Mouse (Mus musculus) spleen, postnatal 14 days (tissue): ENCODE results near the gene Smarca5.

Source experiments
- DNase-seq, 2 experiments: peaks; one replicate each; pipeline ENCODE4 v3.0.0; 2021 to 2022; ENCODE audit warnings: low spot score in 2 of 2

The Smarca5 gene

GRCm38 (mm10) chr8:80739155-80739924 lies at the start of gene Smarca5:
TSS of gene Smarca5 (minus strand) at chr8:80739497.
- peak; percentile 91 for DNase-seq

GRCm38 (mm10) chr8:80784559-80784958 lies 45.3 kb upstream of the Smarca5 start:
- no peak for DNase-seq

GRCm38 (mm10) chr8:80783271-80783670 lies 44.0 kb upstream of the Smarca5 start:
- DNase-seq, result no peak

- DNase-seq, result no peak
Observed at GRCm38 (mm10) chr8:80781338-80781737, 42.0 kb upstream of the Smarca5 start.

DNA sequence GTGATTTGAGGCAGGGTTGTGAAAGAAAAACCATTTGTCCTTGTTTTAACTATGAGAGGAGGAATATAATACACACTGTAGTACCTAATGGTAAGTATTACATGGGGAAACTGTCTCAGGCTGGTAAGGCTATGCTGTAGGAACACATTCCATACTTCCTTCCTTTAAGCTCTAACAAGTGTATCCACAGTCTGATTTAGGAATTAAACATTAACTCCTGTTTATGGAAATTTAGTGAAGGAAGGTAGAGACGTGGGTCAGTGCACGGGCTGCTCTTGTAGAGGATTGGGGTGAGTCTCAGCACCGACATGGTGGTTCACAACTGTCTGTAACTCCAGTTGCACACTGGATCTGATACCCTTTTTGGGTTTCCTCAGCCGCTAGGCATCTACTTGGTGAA lies 41.0 kb upstream of the Smarca5 start:
- DNase-seq, result no peak

DNA sequence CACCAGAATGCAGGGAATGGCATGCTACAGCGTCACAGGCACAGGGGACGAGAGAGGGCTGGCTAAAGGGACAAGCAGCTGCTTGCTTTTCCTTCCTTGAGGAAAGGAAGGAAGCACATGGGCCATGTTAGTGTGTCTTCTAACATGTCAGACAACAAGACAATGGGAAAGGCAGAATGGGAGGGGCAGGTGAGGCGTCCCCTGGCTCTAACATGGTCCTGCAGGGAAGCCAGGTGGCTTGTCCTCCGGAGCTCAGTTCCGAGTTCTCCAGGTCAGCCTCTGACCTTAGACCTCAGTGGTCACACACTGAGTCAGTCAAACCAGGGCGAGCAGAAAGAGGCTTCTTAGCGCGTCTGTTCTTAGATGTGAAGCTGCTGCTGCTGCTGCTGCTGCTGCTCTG lies 37.1 kb upstream of the Smarca5 start:
- DNase-seq, result no peak

DNA sequence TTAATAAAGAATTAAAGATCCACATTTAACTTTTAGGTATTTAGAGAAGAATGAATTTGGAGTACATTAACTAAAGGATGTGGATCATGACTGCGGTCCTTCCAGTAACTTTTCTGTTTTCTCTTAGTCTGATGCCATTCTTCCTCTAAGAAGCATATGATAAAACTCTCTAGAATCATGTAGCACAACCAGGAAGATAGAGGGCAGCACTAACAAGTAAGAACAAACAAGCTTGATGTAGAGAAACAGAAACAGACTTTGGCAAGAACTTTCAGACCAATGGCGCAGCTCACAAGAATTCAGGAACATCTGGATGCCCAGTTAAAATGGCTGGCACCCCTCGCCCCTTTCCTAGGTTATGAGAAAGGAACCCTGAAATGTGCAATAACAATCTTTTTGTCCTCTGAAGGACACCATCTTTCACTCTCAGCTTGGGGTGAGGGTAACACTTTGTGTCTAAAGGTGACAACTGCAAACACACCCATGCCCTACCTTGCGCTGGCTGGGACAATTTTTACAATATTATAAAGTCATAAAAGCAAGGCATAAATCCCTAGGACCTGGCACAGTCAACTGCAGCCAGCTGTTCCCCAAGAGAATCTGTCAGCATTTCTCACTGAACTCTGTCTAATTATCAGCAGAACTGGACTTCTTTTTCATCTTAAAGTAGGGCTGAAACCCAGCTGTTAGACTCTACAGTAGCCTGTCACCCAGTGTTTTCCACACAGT lies 33.6 kb upstream of the Smarca5 start:
- no peak for DNase-seq

DNA sequence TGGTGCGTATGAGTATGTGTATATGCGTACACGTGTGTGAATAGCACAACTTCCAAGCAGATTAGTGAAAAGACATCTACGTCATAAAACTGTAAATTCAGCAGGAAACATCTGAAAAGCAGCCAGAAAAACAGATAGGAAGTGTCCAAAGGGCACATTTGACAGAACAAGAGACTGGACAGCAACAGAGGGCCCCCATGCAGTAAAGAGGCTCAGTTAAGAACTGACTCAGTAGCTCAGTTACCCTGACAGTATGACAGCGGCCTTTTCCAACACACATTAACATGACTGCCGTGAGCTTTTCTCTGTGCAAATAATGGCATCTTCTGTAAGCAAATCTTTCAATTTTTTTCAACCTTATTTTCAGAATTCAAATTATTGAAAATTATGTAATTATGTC lies 29.2 kb upstream of the Smarca5 start:
- no peak for DNase-seq

GRCm38 (mm10) chr8:80753017-80753715 lies 13.9 kb upstream of the Smarca5 start:
- peak; percentile 35 to 66 for DNase-seq

- no peak for DNase-seq
Observed at GRCm38 (mm10) chr8:80752429-80752828, 13.1 kb upstream of the Smarca5 start.

DNA sequence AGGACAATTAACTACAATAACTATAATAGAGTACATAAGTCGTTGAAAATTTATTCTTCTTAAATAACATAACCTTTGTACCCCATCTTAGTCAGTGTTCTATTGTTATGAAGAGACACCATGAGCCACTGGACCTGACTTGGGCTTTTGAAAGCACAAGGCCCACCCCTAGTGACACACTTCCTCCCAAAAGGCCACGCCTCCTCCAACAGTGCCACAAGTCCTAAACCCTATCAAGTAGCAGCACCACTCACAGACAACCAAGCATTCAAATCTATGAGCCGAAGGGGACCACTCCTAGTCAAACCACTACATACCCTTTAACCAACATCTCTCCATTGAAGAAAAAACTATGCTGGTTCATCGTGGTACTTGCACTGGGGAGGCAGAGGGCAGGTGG lies 9.8 kb upstream of the Smarca5 start:
- DNase-seq, result no peak

DNA sequence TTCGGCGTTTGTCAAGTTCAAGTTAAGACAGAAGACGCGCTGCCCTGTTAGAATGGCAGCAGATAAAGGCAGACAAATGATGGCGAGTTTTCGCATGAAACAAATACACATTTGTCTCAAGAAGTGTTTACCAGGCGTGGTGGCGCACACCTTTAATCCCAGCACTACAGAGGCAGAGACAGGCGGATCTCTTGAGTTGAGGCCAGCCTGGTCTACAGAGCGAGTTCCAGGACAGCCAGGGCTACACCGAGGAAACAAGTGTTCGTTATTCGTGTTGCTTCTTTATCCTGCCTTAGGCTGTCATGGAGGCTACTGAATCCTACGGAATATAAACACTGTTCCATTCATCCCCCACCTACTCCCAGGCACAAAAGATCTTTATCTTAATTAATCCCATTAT lies 635 bp upstream of the Smarca5 start:
- no peak for DNase-seq

DNA sequence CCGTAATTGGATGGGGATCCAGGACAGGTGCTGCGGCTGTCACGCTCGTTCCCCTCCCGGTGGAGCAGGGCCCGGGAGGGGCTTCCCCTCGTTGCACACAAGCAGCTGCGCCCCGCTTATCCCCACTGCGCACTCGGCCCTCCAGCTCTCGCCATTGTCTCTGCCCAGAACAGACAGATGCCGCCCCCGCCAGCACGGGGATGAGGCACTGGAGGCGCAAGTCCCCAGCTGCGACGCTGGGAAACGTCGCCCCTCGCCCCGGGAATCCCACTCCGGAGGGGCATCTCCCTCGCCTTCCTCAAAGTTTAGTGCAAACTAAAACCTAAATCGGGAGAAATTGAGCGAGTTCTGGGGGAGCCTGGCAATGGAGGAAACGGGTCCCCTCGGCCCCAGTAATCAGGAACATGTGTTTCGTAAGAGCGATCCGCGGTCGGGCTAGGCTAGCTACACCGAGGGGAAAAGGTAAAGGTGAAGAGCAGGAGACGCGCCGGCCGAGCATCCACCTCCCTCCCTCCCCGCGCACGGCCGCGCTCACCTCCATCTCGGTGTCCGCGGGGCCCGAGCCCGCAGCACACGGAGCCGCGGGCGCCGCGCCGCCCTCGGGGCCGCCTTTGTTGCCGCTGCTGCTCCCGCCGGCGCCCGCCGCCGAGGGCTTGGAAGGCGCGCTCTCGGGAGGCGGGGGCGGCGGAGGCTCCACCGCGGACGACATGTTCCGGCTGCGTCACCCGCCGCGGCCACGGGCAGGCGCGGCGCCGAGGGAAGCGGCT lies 726 bp downstream of the Smarca5 start:
- DNase-seq, result peak; percentile 33 to 41

DNA sequence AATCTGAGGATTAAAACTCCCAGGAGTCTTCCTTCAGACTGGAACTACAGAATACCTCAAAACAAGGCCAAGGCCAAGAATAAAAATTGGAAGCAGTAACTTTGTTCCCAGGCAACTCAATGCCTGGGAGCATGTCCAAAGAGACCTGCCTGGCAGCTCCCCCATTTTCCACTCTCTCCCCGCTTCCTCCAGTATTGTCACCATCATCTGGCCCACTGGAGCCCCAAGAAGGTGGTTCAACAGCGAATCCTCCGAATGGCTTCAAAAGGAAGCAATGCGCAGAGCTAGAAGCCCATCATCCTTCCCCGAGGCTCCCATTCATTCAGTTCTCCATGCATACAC lies 1.3 kb downstream of the Smarca5 start:
- DNase-seq, result no peak

DNA sequence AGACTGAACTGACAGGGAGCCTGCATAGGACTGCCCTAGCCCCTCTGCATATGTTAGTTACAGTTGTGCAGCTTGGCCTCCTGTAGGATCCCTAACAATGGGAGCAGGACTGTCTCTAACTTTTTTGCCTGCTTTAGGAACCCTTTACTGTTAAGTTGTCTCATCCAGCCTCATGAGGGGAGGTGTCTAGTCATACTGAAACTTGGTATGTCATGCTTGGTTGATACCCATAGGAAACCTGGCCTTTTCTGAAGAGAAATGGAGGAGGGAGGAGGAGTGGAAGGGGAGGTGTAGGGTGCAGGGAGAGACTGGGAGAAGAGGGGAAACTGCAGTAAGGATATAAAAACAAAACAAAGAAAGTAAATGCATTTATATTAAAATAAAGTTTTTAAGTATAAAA lies 7.0 kb downstream of the Smarca5 start:
- no peak for DNase-seq

- no peak for DNase-seq
Observed at GRCm38 (mm10) chr8:80714461-80714860, 24.8 kb downstream of the Smarca5 start.

DNA sequence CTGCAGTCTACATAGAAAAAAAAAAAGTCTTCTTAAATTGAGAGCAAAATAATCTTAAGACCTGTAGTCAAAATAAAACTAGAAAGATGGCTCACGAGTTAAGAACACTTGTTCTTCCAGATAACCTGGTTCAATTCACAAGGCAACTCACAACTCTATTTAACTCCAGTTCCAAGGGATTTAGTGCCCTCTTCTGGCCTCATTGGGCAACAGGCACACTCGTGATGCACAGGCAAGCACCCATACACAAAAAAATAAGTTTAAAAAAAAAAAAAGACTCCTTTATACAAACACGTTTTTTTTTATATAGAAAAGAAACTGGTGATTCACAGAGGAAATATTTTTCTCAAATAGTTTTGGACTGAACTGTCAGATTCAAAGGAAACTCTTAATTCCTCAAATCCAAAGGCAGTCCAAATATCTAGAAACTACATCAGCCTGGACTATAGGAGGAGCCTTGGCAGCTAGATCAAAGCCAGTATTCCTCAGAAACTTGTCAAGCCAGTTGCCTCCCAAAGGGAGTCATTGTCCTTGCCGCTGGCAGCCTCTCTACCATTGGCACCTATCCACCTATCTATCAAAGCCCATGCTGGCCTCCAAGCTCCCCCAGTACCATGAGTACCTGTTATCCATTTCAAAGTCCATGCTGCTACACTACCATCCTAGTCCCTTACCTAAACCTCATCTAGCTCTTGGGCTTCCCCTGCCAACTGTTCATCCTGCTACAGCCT lies 28.5 kb downstream of the Smarca5 start:
- DNase-seq, result no peak

- peak; percentile 74 to 81 for DNase-seq
Observed at GRCm38 (mm10) chr8:80688141-80688540, 51.2 kb downstream of the Smarca5 start.

DNA sequence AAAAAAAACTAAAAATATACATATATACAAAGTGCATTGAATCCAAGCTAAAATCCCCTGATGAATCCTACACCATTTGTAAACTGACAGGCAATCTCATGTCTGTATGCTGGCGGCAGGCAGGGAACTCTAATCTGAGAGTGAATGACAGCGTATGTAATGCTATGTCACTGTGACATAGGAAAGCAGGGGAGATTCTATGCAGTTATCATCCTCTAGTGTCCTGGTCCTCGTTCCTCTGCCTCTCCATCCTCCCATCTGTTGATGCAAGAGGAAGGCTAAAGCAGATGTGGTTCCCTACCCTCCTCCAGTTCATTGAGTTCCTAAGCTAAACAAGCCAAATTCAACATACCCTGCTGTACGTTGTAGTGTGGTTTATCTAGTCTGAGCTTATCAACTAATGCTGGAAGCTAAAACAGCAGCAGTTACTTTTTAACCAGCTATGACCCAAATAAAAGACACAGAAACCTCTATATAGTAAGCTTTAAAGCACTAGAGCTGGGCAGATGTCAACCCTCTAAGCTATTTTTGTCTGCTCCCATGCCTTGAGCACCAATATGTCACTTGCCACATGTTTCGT lies 55.5 kb downstream of the Smarca5 start:
- DNase-seq, result peak in 1 of 2 experiments; percentile 12

DNA sequence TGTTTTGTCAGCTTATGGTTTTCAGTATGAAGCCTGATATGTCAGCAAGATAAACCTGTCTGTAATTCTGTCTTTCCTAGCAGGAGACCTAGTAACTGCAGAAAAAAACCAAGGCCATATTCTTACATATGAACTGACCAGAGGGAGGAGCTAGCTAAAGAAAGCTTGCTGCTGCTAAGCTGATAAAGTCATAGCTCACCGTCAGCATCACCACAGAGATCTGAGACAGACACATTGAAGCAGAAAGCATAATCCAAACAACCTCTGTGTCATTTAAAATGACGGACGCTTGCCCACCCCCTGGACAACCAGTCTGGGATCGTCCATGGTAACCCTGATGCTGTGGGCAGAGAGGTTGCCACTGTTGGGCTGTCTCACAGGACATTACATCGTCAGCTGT lies 56.7 kb downstream of the Smarca5 start:
- no peak for DNase-seq
